8 mouse cellular contexts compared by ENCODE assay signal in genomic region chr2:145887937-145888765, GRCm38 (mm10). TPM values are rescaled to one million over a fixed set of nuclear protein-coding genes. Genes with fewer than 3 reads are reported as not detected.
A peak's percentile ranks its signal among the peaks of the same experiment; 100 is the strongest.
DNase-seq lines count a peak whose midpoint lies in the region; ATAC-seq lines count a peak whose summit lies in the region.

No protein-coding gene starts in this region.

- peaks cover 4% of the 10 kb centered on the region; the same call in 1 of the 2 replicates for H3K36me3 ChIP-seq in forebrain, embryonic 14.5 days (ENCODE audit: control insufficient read depth, insufficient read depth, low read length)
- H3K36me3 ChIP-seq in forebrain, embryonic 16.5 days (ENCODE audit: control insufficient read depth, insufficient read depth), result no peaks in the 10 kb centered on the region
- peaks cover 19% of the 10 kb centered on the region for H3K36me3 ChIP-seq in megakaryocyte, embryonic 14.5 days (replicated peaks; ENCODE audit: low read length)

- peak; percentile 18 for DNase-seq in forebrain, embryonic 14.5 days (ENCODE audit: low spot score)
- peak; percentile 26 for DNase-seq in MN1 (ENCODE audit: low spot score)
- peak; percentile 81 for DNase-seq in fat pad, adult 2 months (ENCODE audit: extremely low read depth, low read depth, low spot score)
- peak; percentile 67 to 72 for DNase-seq in heart, postnatal 14 days
- DNase-seq in left cerebral cortex, postnatal 25 days (ENCODE audit: low spot score in 2 of 2), result peak; percentile 60 to 89

- H3K4me2 ChIP-seq in forebrain, embryonic 14.5 days (ENCODE audit: low read length), result no peak overlapping the region
- H3K4me2 ChIP-seq in forebrain, embryonic 16.5 days (ENCODE audit: low read length), result no peak overlapping the region

- intact Hi-C loops in heart, postnatal 14 days (cut with DNase I), result no loop called here
- intact Hi-C loops in left cerebral cortex, postnatal 25 days (cut with DNase I), result no loop called here

- H3K4me3 ChIP-seq in forebrain, embryonic 14.5 days (ENCODE audit: low read depth, low read length), result no peak overlapping the region
- no peak overlapping the region for H3K4me3 ChIP-seq in forebrain, embryonic 16.5 days (replicated peaks; ENCODE audit: low read length)
- peak overlapping the region; percentile 50 for H3K4me3 ChIP-seq in megakaryocyte, embryonic 14.5 days (replicated peaks)

- no peaks in the 10 kb centered on the region for H3K27me3 ChIP-seq in forebrain, embryonic 14.5 days (replicated peaks; ENCODE audit: control insufficient read depth, insufficient read depth, low read length)
- no peaks in the 10 kb centered on the region for H3K27me3 ChIP-seq in forebrain, embryonic 16.5 days (replicated peaks; ENCODE audit: control insufficient read depth, insufficient read depth, low read length)
- no peaks in the 10 kb centered on the region for H3K27me3 ChIP-seq in megakaryocyte, embryonic 14.5 days (replicated peaks)

- H3K9ac ChIP-seq in forebrain, embryonic 14.5 days (ENCODE audit: low read length), result no peak overlapping the region
- no peak overlapping the region for H3K9ac ChIP-seq in forebrain, embryonic 16.5 days (replicated peaks; ENCODE audit: low read depth, low read length)

- WGBS in forebrain, embryonic 14.5 days, result 78% methylated on average over 14 of the region's 14 CpGs
- 72% methylated on average over 14 of the region's 14 CpGs for WGBS in forebrain, embryonic 16.5 days

- H3K4me1 ChIP-seq in forebrain, embryonic 14.5 days (ENCODE audit: control insufficient read depth, insufficient read depth, low read length), result no peaks in the 10 kb centered on the region
- H3K4me1 ChIP-seq in forebrain, embryonic 16.5 days (replicated peaks; ENCODE audit: control insufficient read depth, insufficient read depth, low read length), result peaks cover 3% of the 10 kb centered on the region; the same call in 1 of the 2 replicates
- peaks cover 52% of the 10 kb centered on the region for H3K4me1 ChIP-seq in megakaryocyte, embryonic 14.5 days

- no peaks in the 10 kb centered on the region for H3K9me3 ChIP-seq in forebrain, embryonic 14.5 days (replicated peaks; ENCODE audit: control insufficient read depth, low read length)
- no peaks in the 10 kb centered on the region for H3K9me3 ChIP-seq in forebrain, embryonic 16.5 days (ENCODE audit: control insufficient read depth, low read length)
- no peaks in the 10 kb centered on the region for H3K9me3 ChIP-seq in megakaryocyte, embryonic 14.5 days

- ATAC-seq in forebrain, embryonic 14.5 days, result no peak
- no peak for ATAC-seq in forebrain, embryonic 16.5 days
- ATAC-seq in cerebellum, adult (ENCODE audit: insufficient number of reproducible peaks, low FRiP score, low TSS enrichment), result no peak

- no peak overlapping the region for H3K27ac ChIP-seq in forebrain, embryonic 14.5 days (ENCODE audit: low read depth, low read length)
- no peak overlapping the region for H3K27ac ChIP-seq in forebrain, embryonic 16.5 days (ENCODE audit: low read length)

RNA-seq across cellular contexts. Expression of gene Naa20, which starts 13.7 kb away (rescaled TPM):
- polyA plus RNA-seq in forebrain, embryonic 14.5 days (2014; fragmentation: Nextera tagmentation; extraction: Ambion mirVana), result 147 and 161 TPM in 2 replicates
- polyA plus RNA-seq in forebrain, embryonic 16.5 days (2015; fragmentation: Nextera tagmentation; extraction: Ambion mirVana), result 127 and 128 TPM in 2 replicates
- 10 to 100 TPM; 94.1 to 99.6 TPM for total RNA-seq in heart, postnatal 14 days (2021)
- 10 to 100 TPM; 75.0 to 82.0 TPM for total RNA-seq in left cerebral cortex, postnatal 25 days (2021)
- 15.8 and 55.3 TPM in 2 replicates for polyA plus RNA-seq in megakaryocyte, embryonic 14.5 days (2012; ENCODE audit: insufficient read depth, low replicate concordance)

RNA-seq across cellular contexts. Expression of gene Cfap61, which starts 46.4 kb away (rescaled TPM):
- 2.4 and 2.5 TPM in 2 replicates for polyA plus RNA-seq in forebrain, embryonic 14.5 days (2014; fragmentation: Nextera tagmentation; extraction: Ambion mirVana)
- 1.3 and 3.8 TPM in 2 replicates for polyA plus RNA-seq in forebrain, embryonic 16.5 days (2015; fragmentation: Nextera tagmentation; extraction: Ambion mirVana)
- 1 to 10 TPM in 1 of 2 experiments, under 1 TPM in 1; 0.68 to 2.7 TPM for total RNA-seq in heart, postnatal 14 days (2021)
- 1 to 10 TPM; 3.2 to 4.1 TPM for total RNA-seq in left cerebral cortex, postnatal 25 days (2021)
- polyA plus RNA-seq in megakaryocyte, embryonic 14.5 days (2012; ENCODE audit: insufficient read depth, low replicate concordance), result not detected in 2 replicates

RNA-seq across cellular contexts. Expression of gene Crnkl1, which starts 46.7 kb away (rescaled TPM):
- polyA plus RNA-seq in forebrain, embryonic 14.5 days (2014; fragmentation: Nextera tagmentation; extraction: Ambion mirVana), result 34.4 and 36.0 TPM in 2 replicates
- 33.8 and 34.3 TPM in 2 replicates for polyA plus RNA-seq in forebrain, embryonic 16.5 days (2015; fragmentation: Nextera tagmentation; extraction: Ambion mirVana)
- total RNA-seq in heart, postnatal 14 days (2021), result 10 to 100 TPM; 18.2 to 20.0 TPM
- total RNA-seq in left cerebral cortex, postnatal 25 days (2021), result 10 to 100 TPM; 19.5 to 20.2 TPM
- 2.3 TPM in 1 of 2 replicates, not detected in the other for polyA plus RNA-seq in megakaryocyte, embryonic 14.5 days (2012; ENCODE audit: insufficient read depth, low replicate concordance)

Comparison
In these comparisons a context has a peak if more than half of its experiments do, and no peak if none do; other contexts are left out.
1. DNase-seq: peak in every context shown above with its lines; median percentile 81 in fat pad, adult 2 months; 74 in left cerebral cortex, postnatal 25 days; 70 in heart, postnatal 14 days; 26 in MN1; 18 in forebrain, embryonic 14.5 days.
2. RNA of gene Crnkl1, which starts 46.7 kb away (polyA plus RNA-seq): 34.4 to 36.0 TPM in forebrain, embryonic 14.5 days and 33.8 to 34.3 TPM in forebrain, embryonic 16.5 days; 2.3 TPM in megakaryocyte, embryonic 14.5 days; every median in the first group is over 10 times any median in the second.